ENCODE assay signal across 9 mouse cellular contexts in genomic region chr7:79742277-79742658, GRCm38 (mm10). TPM values are rescaled to one million over a fixed set of nuclear protein-coding genes. Genes with fewer than 3 reads are reported as not detected.
DNase-seq lines count a peak whose midpoint lies in the region; ATAC-seq and TF ChIP-seq lines count a peak whose summit lies in the region.
"Had no signal": no experiment of that assay in that cellular context is flagged by ENCODE, and none has a peak within 500 bp of the region (broad histone marks: within the 10 kb centered on the region; RNA-seq: fewer than 3 reads in every experiment).

No protein-coding gene starts in this region.

- H3K4me2 ChIP-seq in lung, embryonic 14.5 days, result peak overlapping the region; percentile 99
- H3K4me2 ChIP-seq in embryonic facial prominence, embryonic 15.5 days (replicated peaks), result peak overlapping the region; percentile 94
- H3K4me2 ChIP-seq in limb, embryonic 13.5 days (replicated peaks), result peak overlapping the region; percentile 95
- H3K4me2 ChIP-seq in neural tube, embryonic 15.5 days, result peak overlapping the region; percentile 99

- DNase-seq in lung, embryonic 14.5 days, result no peak
- DNase-seq in lung, postnatal 10 days, result no peak
- no peak for DNase-seq in right cerebral cortex, postnatal 25 days
- no peak for DNase-seq in left cerebral cortex, postnatal 25 days (ENCODE audit: low spot score in 2 of 2)
- DNase-seq in right cerebral cortex, postnatal 36 days (ENCODE audit: low spot score in 2 of 2), result no peak

- no peak overlapping the region for H3K27ac ChIP-seq in lung, embryonic 14.5 days (ENCODE audit: low read depth)
- no peak overlapping the region for H3K27ac ChIP-seq in embryonic facial prominence, embryonic 15.5 days (replicated peaks)
- no peak overlapping the region for H3K27ac ChIP-seq in limb, embryonic 13.5 days
- H3K27ac ChIP-seq in neural tube, embryonic 15.5 days (replicated peaks), result no peak overlapping the region

- TF ChIP-seq CTCF in lung, embryonic 14.5 days (IDR thresholded peaks at IDR 0.05; ENCODE audit: low read depth), result no peak

- no peak for ATAC-seq in lung, embryonic 14.5 days (ENCODE audit: insufficient read depth)
- no peak for ATAC-seq in embryonic facial prominence, embryonic 15.5 days (ENCODE audit: insufficient number of reproducible peaks, low FRiP score, low TSS enrichment, low read depth)
- no peak for ATAC-seq in limb, embryonic 13.5 days (ENCODE audit: low FRiP score, low read depth)
- ATAC-seq in neural tube, embryonic 15.5 days (ENCODE audit: low FRiP score), result peak; percentile 8; the same call in 1 of the 2 replicates

- no peaks in the 10 kb centered on the region for H3K9me3 ChIP-seq in lung, embryonic 14.5 days (ENCODE audit: low read depth, low read length)
- H3K9me3 ChIP-seq in embryonic facial prominence, embryonic 15.5 days (replicated peaks), result no peaks in the 10 kb centered on the region
- no peaks in the 10 kb centered on the region for H3K9me3 ChIP-seq in limb, embryonic 13.5 days
- no peaks in the 10 kb centered on the region for H3K9me3 ChIP-seq in neural tube, embryonic 15.5 days (replicated peaks)

- H3K9ac ChIP-seq in lung, embryonic 14.5 days, result peak overlapping the region; percentile 59
- peak overlapping the region; percentile 57 for H3K9ac ChIP-seq in embryonic facial prominence, embryonic 15.5 days
- H3K9ac ChIP-seq in limb, embryonic 13.5 days, result peak overlapping the region; percentile 75
- H3K9ac ChIP-seq in neural tube, embryonic 15.5 days (replicated peaks), result peak overlapping the region; percentile 49; the same call in 1 of the 2 replicates

- H3K36me3 ChIP-seq in lung, embryonic 14.5 days (ENCODE audit: insufficient read depth), result no peaks in the 10 kb centered on the region
- peaks cover 4% of the 10 kb centered on the region; the same call in 1 of the 2 replicates for H3K36me3 ChIP-seq in embryonic facial prominence, embryonic 15.5 days
- H3K36me3 ChIP-seq in limb, embryonic 13.5 days, result peaks cover 7% of the 10 kb centered on the region
- H3K36me3 ChIP-seq in neural tube, embryonic 15.5 days, result 0 out of 2 replicates have a peak, but pooled peaks cover 4% of the 10 kb centered on the region

- intact Hi-C loops in left cerebral cortex, postnatal 25 days (cut with DNase I), result no loop called here

- peaks cover 3% of the 10 kb centered on the region; the same call in 1 of the 2 replicates for H3K4me1 ChIP-seq in lung, embryonic 14.5 days (ENCODE audit: insufficient read depth)
- peaks cover 7% of the 10 kb centered on the region for H3K4me1 ChIP-seq in embryonic facial prominence, embryonic 15.5 days
- peaks cover 9% of the 10 kb centered on the region; the same call in 1 of the 2 replicates for H3K4me1 ChIP-seq in limb, embryonic 13.5 days
- H3K4me1 ChIP-seq in neural tube, embryonic 15.5 days, result peaks cover 13% of the 10 kb centered on the region

- no peaks in the 10 kb centered on the region for H3K27me3 ChIP-seq in lung, embryonic 14.5 days (ENCODE audit: insufficient read depth, low read length)
- no peaks in the 10 kb centered on the region for H3K27me3 ChIP-seq in embryonic facial prominence, embryonic 15.5 days
- H3K27me3 ChIP-seq in limb, embryonic 13.5 days, result no peaks in the 10 kb centered on the region
- no peaks in the 10 kb centered on the region for H3K27me3 ChIP-seq in neural tube, embryonic 15.5 days (replicated peaks)

- H3K4me3 ChIP-seq in lung, embryonic 14.5 days (ENCODE audit: low read depth, low read length), result peak overlapping the region; percentile 71
- H3K4me3 ChIP-seq in embryonic facial prominence, embryonic 15.5 days (replicated peaks), result peak overlapping the region; percentile 79
- peak overlapping the region; percentile 75 for H3K4me3 ChIP-seq in limb, embryonic 13.5 days
- H3K4me3 ChIP-seq in neural tube, embryonic 15.5 days (replicated peaks), result peak overlapping the region; percentile 62

- 13% methylated on average over 11 of the region's 11 CpGs for WGBS in lung, embryonic 14.5 days
- 17% methylated on average over 11 of the region's 11 CpGs for WGBS in embryonic facial prominence, embryonic 15.5 days
- WGBS in limb, embryonic 13.5 days, result 21% methylated on average over 11 of the region's 11 CpGs
- WGBS in neural tube, embryonic 15.5 days, result 17% methylated on average over 11 of the region's 11 CpGs

RNA-seq across cellular contexts. Expression of gene Pex11a, which starts 0.7 kb away (rescaled TPM):
- polyA plus RNA-seq in lung, embryonic 14.5 days (2014; fragmentation: Nextera tagmentation; extraction: Ambion mirVana), result 12.0 and 12.1 TPM in 2 replicates
- 12.8 and 13.0 TPM in 2 replicates for polyA plus RNA-seq in embryonic facial prominence, embryonic 15.5 days (2015; fragmentation: Nextera tagmentation; extraction: Ambion mirVana)
- 9.9 and 11.7 TPM in 2 replicates for polyA plus RNA-seq in limb, embryonic 13.5 days (2015; fragmentation: Nextera tagmentation; extraction: Ambion mirVana)
- polyA plus RNA-seq in neural tube, embryonic 15.5 days (2015; fragmentation: Nextera tagmentation; extraction: Ambion mirVana), result 11.7 and 12.7 TPM in 2 replicates
- total RNA-seq in left cerebral cortex, postnatal 25 days (2021), result 1 to 10 TPM; 9.4 to 9.8 TPM

RNA-seq across cellular contexts. Expression of gene Wdr93, which starts 0.7 kb away (rescaled TPM):
- 0.16 and 0.17 TPM in 2 replicates for polyA plus RNA-seq in lung, embryonic 14.5 days (2014; fragmentation: Nextera tagmentation; extraction: Ambion mirVana)
- 1.4 and 3.1 TPM in 2 replicates for polyA plus RNA-seq in embryonic facial prominence, embryonic 15.5 days (2015; fragmentation: Nextera tagmentation; extraction: Ambion mirVana)
- polyA plus RNA-seq in limb, embryonic 13.5 days (2015; fragmentation: Nextera tagmentation; extraction: Ambion mirVana), result 0.11 and 0.27 TPM in 2 replicates
- 0.19 and 0.34 TPM in 2 replicates for polyA plus RNA-seq in neural tube, embryonic 15.5 days (2015; fragmentation: Nextera tagmentation; extraction: Ambion mirVana)
- under 1 TPM in 1 of 2 experiments, not detected in 1; 0.25 TPM for total RNA-seq in left cerebral cortex, postnatal 25 days (2021)

RNA-seq across cellular contexts. Expression of gene Plin1, which starts 9.6 kb away (rescaled TPM):
- not detected in 2 replicates for polyA plus RNA-seq in lung, embryonic 14.5 days (2014; fragmentation: Nextera tagmentation; extraction: Ambion mirVana)
- 0.05 TPM in 1 of 2 replicates, not detected in the other for polyA plus RNA-seq in embryonic facial prominence, embryonic 15.5 days (2015; fragmentation: Nextera tagmentation; extraction: Ambion mirVana)
- polyA plus RNA-seq in limb, embryonic 13.5 days (2015; fragmentation: Nextera tagmentation; extraction: Ambion mirVana), result not detected in 2 replicates
- 0.05 TPM in 1 of 2 replicates, not detected in the other for polyA plus RNA-seq in neural tube, embryonic 15.5 days (2015; fragmentation: Nextera tagmentation; extraction: Ambion mirVana)
- total RNA-seq in left cerebral cortex, postnatal 25 days (2021), result not detected

RNA-seq across cellular contexts. Expression of gene Kif7, which starts 26.7 kb away (rescaled TPM):
- polyA plus RNA-seq in lung, embryonic 14.5 days (2014; fragmentation: Nextera tagmentation; extraction: Ambion mirVana), result 6.1 and 7.6 TPM in 2 replicates
- polyA plus RNA-seq in embryonic facial prominence, embryonic 15.5 days (2015; fragmentation: Nextera tagmentation; extraction: Ambion mirVana), result 6.2 and 7.6 TPM in 2 replicates
- 6.5 and 6.9 TPM in 2 replicates for polyA plus RNA-seq in limb, embryonic 13.5 days (2015; fragmentation: Nextera tagmentation; extraction: Ambion mirVana)
- 1.6 and 1.9 TPM in 2 replicates for polyA plus RNA-seq in neural tube, embryonic 15.5 days (2015; fragmentation: Nextera tagmentation; extraction: Ambion mirVana)
- total RNA-seq in left cerebral cortex, postnatal 25 days (2021), result 1 to 10 TPM; 1.1 to 1.7 TPM

RNA-seq across cellular contexts. Expression of gene Mesp1, which starts 51.3 kb away (rescaled TPM):
- polyA plus RNA-seq in lung, embryonic 14.5 days (2014; fragmentation: Nextera tagmentation; extraction: Ambion mirVana), result not detected in 2 replicates
- 0.12 and 0.13 TPM in 2 replicates for polyA plus RNA-seq in embryonic facial prominence, embryonic 15.5 days (2015; fragmentation: Nextera tagmentation; extraction: Ambion mirVana)
- not detected in 2 replicates for polyA plus RNA-seq in limb, embryonic 13.5 days (2015; fragmentation: Nextera tagmentation; extraction: Ambion mirVana)
- polyA plus RNA-seq in neural tube, embryonic 15.5 days (2015; fragmentation: Nextera tagmentation; extraction: Ambion mirVana), result not detected in 2 replicates
- total RNA-seq in left cerebral cortex, postnatal 25 days (2021), result under 1 TPM; 0.28 to 0.34 TPM
- total RNA-seq: adrenal gland, postnatal 25 days had no signal
